Mouse (Mus musculus): ENCODE measurements around the gene Apbb2.

The Apbb2 gene

DNA sequence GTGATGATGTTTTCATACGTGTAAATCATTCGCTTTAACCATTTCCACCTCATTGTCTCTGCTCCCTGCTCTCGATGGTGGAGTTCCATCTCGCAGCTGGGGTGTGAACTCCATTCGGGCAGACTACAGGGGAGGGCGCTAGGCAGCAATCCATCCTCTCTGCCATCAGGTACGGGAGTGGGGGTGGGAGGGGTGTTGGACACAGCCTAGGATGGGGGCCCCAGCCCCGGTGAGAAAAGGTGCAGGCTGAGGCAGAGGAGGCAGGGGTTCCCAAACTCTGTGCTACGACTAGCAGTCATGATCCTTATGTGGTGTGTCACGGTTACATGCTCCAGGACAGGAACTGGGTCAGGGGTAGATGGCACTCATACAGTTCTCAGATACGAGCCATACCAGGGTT, 144.4 kb downstream of the Apbb2 start:
- DNase-seq (ENCODE audit: low read depth): no peak

DNA sequence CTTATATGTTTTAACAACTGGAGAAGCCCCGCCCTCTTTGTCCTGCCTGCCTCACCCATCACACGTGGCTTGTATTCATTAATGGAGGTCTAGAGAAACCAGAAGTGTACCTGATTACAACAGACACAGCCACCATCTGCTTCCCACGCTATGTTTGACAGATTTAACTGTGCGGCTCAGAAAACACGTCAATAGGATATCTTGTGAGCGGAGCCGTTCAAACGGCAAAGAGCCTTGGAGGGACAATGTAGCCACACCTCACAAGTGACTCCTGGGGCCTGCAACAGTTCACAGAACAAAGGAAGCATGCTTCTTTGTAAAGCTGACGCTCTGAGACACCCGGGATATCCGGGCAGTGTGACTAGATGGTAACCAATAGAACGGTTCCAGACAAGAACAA, 145.0 kb downstream of the Apbb2 start:
- no peak for DNase-seq (ENCODE audit: low read depth)

DNA sequence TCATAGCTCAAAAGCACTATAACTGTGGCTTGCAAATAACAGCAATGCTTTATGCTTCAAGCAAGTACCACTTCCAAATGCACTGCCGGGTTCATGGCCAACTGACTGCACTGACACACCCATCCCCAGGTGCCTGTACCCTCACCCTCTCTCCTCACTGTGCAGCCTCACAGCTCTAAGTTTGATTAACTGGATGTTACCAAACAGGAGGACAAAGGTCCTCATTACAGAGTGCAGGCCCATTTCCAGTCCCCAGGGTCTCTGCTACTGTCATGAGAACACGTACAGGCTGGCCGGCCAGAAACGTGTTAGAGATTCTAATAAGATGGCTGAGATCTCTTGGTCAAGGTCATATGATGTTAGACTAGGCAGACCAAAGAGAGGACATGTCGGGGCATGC, 147.7 kb downstream of the Apbb2 start:
- no peak for DNase-seq (ENCODE audit: low read depth)

DNA sequence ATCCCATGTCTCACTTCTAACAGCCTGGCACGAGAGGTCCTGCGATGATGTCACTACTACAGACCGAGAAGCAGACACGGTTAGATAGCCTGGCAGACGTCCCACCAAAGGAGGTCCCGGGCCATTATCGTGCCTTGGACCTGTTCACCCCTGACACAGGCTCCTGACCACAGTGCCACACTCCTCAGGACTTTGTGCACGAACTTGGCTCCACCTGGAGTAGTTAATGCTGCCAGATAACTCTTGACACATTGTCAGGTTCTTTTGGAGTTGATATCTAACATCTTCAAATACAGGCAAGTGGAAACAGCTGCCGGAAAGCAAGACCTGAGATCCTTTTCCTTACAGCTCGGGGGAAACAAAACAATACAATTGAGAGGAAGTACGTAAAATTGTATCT, 148.9 kb downstream of the Apbb2 start:
- DNase-seq (ENCODE audit: low read depth): no peak

DNA sequence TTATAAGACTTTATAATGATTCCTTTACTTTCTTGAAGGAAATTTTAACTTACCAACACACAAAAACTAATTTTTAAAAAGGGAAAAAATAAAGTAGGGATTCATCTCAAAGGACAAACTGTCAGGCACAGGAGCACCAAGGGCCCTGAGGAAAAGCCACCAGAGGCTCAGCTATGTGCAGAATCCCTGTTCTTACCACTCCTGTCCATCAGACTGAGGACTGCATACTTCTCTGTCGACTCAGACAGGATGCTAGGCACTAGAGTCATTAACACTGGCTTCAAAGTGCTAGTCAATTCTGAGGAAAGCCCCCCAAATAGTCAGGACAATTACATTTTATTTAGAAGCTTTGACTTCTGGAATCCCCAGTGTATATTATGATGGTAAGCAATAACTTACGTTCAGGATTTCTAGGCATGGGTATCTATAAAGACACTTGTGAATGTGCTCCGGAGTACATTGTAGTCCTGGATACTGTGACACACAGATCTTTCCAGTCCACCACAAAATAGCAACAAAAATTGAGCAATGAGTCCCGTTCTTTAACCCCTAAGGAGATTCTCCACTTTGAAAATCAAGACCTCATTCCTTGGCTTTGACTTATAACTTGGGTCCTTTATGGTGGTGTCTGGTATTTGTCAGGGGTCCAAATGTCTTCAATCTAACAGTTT, 150.1 kb downstream of the Apbb2 start:
- no peak for DNase-seq (ENCODE audit: low read depth)

DNA sequence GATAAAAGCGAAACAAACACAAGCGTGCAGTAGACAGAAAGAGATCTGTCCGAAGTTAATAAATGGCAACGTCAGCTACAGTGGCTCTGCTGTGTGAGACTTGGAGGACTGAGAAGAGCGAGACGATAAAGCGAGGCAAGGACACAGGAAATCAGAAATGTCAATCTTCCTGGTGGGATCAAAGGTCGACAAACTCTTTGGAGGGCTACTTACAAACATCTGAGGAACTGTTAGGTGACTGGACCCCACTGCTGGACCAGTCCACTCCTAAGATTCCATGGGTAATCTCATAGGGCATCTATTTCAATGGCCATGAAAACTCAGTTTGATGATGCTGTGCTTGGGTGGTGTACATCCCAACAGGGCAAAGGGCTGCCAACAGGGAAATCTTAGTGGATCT, 155.9 kb downstream of the Apbb2 start:
- DNase-seq (ENCODE audit: low read depth): no peak

DNA sequence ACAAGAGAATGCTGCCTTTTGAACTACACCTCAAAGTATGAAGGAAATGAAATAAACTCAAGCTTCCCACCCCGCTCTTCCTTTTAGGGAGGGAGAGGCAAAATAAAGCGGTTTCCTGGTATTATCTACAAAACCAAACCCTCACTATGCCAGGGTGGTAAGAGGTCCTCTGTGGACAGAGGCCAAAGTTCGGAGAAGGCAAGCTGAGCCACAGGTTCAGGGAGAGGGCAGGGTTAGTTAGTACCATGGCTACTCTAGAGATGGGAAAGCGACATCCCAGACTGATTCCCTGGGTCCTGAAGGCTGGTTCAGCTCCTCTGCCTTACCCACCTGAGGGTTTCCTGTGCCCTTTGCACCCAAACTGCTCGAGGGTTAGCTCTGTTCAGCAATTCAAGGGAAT, 159.7 kb downstream of the Apbb2 start:
- no peak for DNase-seq (ENCODE audit: low read depth)

DNA sequence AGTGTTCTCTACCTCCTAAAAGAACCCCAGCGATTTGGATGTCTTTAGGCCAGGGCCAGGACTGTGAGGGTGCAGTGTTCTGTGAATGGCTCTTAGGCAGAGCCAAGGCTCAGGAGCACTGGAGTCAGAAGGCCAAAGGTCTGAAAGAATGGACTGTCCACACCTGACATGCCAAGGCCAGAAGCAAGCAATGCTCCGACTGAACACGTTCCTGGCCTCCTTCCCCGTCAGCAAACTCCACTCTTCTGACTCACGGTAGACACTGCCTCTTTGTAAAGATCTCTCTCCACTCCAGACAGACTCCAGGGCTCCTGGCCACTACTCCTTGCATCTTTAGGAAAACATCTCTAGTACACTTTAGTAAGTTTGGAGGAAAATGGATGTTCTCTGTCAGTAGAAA, 163.3 kb downstream of the Apbb2 start:
- no peak for DNase-seq (ENCODE audit: low read depth)

DNA sequence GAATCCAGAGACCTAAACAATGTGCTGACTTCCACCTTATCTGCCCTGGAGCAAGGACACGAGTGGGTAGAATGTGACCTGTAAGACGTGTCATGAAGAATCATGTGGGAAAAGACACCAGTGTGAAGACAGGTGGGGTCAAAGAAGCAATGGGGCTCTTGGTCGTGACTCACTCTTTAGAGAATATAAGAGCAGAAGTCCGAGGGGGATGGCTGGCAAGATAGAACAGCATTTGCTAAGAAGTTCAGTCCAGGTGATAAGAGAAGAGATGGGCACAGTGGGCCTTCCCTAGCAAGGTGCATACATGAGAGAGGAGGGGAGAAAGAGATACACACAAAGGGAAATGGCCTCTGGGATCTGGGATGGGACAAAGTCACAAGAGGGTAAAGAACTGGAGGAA, 163.8 kb downstream of the Apbb2 start:
- no peak for DNase-seq (ENCODE audit: low read depth)

DNA sequence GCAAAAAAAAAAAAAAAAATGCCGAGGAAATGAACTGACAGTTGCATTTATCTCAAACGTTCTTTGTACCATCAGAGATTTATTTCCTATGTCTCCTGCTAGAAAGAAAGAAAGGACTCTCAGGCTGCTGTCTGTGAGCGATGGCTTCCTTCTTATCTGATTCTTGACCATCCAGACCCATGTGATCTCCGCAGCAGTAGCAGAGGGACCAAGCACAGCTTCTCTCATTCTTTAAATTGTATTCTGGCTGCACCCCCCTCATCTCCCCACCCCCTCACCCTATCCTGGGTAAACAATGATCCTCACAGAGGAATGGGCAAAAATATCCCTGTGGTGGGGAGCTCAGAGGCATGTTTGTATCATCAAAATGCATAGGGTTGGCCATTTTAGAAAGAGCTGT, 165.5 kb downstream of the Apbb2 start:
- DNase-seq (ENCODE audit: low read depth): no peak

DNA sequence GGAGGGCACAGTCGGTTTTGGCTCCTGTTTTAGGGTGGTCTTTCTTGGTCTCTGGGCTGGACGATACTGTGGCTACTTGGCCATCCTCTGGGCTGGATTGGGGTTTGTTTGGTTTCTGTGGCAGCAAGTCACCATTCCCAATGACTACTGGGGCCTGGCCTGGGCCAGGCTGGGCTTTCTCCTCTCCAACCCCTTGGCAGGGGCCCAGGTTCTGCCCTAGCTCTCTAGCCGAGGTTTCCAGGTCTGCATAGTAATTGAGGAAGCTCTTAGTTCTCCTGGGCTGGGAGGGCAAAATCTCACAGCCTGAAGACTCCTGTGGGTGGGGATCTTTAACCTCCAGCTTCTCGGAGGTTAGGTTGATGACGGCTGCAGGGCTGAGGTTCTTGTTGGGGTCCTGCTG, 167.0 kb downstream of the Apbb2 start:
- DNase-seq (ENCODE audit: low read depth): no peak

DNA sequence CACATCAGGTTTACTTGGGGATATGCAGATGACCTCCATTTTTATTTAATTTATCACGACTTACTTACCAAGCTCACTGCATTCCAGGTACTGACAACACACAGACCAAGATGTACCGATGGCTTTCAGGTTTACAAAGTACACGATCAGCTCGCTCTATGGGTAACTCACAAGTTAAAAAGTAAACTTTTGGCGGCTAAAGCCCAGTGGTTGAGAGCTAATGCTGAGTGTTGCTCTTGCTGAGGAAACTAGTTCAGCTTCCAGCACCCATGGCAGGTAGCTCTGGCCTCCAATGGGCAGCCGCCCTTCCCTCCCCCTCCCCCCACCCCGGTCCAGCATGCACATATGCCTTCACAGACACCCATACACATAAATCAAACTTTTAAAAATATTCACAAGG, 173.1 kb downstream of the Apbb2 start:
- DNase-seq (ENCODE audit: low read depth): no peak

DNA sequence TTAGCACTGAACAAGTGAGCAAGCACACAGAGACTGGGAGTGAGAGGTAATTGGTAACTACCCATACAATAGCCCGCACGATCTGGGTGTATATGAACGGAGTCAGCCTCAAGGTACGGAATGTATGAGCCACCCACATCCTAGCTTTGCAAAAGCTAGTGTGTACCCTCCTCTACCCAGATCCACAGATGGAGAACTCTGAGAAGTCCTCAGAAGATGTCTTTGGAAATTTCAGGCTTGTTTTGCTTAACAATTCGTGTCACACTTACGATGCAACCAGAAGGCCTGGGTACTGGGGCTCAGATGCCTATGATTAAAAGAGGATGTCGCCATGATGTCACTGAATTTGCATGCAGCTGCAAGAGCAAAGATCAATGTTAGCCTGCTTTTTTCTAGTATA, 176.3 kb downstream of the Apbb2 start:
- DNase-seq (ENCODE audit: low read depth): no peak

DNA sequence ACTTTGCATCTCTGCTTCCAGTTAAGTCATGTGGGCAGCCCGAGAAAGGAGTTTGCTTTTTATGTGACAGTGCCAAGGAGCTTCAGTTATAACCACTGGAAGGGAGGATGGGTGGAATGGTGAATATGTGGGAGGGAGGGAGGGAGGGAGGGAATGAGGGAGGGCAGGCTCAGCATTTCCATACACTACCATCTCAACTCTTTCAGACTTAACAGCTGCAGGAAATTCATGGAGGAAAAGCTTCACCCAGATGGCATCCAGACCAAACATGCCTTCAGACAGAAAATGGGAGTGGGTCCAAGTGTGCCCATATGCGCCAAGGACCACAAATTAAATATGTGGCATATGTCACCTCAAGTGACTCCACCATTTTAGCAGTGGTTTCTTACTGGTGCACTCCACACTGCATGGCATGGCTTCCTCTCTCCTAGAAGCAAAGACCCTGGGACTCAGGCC, 181.8 kb downstream of the Apbb2 start:
- DNase-seq (ENCODE audit: low read depth): peak; percentile 44

DNA sequence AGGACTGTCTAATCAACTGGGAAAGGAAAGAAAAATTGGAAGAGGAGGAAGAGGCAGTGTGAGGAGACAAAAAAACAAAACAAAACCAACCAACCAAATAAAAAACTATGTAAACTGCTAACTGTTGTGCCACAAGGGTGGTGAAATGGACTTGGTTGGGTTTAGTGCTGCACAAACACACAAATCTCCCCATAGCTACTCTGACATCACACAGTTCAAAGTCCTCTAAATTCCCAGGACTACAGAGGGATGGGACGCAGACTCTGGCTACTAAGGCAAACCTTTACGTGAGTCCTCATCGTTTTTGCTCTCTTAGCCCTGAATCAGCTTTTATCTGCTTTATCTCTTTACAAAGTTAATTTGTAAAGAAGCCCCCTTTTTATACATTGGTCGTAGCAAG, 183.4 kb downstream of the Apbb2 start:
- DNase-seq (ENCODE audit: low read depth): no peak

DNA sequence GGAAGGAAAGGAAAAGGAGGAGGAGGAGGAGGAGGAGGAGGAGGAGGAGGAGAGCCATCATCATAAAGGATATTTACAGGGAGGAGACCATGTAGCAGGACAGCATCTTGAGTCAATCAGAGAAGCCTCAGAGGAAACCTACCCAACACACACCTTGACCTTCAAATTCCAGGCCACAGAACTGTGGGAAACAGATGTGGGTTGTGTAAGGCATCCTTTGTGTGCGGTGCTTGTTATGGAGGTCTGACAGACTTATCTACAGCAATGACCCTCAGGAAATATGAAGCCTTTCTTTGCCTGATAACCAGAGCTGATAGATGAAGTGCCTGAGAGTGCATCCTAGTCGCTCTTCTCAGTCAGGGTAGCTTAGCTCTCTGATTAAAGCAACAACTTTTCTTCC, 189.5 kb downstream of the Apbb2 start:
- no peak for DNase-seq (ENCODE audit: low read depth)

DNA sequence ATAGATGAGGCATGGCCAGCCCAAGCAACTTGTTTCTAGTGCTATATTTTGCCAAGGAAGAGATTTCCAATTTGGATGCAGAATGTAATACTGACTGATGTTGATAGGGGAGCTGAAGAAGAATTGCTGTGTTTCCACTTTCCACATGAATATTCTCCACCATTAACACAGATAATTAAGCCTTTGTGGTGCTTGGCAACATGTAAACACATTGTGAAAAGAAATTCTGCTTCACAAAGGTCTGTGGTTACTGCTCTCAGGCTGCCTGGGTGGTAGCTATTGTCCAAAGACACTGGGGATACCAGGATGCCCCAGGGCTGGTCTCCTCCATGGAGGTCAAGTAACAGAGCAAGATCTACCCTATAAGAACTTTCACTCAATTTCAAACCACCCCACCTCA, 190.5 kb downstream of the Apbb2 start:
- DNase-seq (ENCODE audit: low read depth): no peak

DNA sequence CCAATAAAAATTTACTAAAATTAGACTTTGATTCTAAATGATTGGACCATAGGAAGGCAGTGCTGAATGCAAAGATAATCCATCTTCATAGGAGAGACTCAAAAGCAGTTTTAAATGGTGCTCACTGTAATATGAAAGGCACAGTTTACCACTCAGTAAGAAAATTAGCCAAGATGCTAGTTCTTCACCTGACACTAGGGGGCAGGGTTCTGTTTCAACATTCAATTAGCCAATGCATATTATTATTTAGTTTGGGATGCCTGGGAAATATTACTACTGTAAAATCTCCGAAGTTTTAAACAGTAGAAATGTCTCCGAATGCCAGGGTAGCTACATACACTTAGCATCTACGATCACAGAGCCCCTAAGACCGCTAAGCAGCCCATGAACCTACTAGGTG, 194.7 kb downstream of the Apbb2 start:
- DNase-seq (ENCODE audit: low read depth): peak; percentile 57

DNA sequence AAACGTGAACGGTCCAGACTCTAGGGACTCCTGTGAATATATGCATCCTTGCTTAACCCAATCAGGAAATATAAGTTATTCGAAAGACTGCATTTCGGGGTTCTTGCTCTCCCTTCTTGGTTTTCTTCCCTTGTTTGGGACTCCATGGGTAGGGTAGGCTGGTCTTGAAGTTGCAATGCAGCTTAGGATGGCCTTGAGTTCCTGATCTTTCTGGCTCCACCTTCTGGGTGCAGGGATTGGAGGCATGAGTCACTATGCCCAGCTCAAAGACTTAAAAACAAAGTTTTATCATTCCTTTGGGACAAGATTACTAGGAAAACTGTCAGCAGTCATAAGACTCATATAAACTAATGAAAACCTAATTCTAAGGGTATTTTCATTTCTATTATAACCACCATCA, 195.1 kb downstream of the Apbb2 start:
- DNase-seq (ENCODE audit: low read depth): peak; percentile 57

DNA sequence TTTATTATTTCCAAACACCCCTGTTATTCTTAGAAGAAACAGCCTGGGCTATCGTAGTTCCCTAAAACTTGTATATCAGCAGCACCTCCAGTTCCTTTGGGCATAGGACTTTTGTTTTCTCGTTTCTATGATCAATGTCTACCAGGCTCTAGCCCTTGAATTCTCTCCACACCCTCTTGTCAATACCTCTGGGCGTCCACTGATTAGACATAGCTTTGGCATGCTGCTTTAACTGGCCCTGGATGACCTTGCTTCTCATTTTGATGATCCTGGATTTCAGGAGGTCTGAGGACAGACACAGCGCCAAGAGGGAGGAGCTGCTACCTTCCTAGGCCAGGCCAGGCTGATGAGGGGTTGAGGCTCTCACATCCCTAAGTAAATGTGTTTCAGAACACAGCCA, 196.6 kb downstream of the Apbb2 start:
- DNase-seq (ENCODE audit: low read depth): no peak

DNA sequence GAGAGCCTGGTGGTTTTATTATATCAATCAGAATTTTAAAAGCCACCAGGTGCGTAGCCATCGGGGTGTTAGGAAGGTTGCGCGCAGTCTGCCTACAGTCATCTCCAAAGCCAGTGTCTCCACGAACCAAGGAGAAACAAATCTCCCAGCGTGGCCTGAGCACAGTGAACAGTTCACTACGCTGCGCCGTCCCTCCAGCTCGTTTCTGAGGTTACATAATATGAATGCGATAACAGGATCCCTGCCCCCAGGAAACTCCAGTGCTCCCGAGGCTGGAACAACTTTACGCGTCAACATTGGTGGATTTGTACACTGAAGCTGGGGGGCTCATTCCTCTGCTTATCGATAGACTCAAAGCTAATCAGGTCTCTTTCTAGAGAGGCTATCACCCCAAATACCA, 197.4 kb downstream of the Apbb2 start:
- DNase-seq (ENCODE audit: low read depth): no peak

DNA sequence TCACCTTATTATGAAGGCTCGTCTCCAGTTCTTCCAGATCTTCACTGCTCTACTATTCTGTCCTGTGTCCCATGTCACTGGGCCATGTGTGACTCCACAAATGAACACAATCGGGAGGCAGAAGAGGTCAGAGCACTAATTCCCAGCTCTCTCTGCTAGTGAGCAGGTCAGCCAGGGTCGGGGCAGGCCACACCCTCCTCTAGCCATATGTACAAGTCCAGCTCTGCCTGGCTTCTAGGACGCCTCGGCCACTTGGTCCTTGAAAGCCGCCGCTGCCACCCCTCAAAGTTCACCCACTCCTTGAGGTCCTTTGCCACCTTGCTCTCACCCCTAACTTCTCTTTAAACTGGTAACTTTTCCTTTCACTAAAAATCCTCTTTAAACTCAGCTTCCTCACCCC, 198.6 kb downstream of the Apbb2 start:
- no peak for DNase-seq (ENCODE audit: low read depth)

DNA sequence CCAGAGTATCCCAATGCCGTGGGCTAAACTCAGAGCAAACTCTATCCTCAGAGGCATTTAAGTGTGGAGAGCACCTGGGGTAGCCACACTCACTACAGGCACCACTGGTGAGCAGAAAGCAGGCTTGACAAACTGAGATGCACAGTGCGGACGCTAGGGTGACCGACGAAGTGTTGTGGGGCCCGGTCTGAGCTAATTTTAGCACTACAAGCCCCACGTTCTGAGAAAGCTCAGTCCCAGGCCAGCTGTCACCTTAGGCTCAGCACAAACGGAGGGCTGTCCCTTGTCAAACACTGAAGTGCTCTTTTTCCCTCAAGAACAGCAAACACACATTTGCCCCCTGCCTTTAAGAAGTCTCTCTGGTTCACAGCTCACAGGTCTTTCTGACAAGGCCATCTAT, 201.3 kb downstream of the Apbb2 start:
- no peak for DNase-seq (ENCODE audit: low read depth)

DNA sequence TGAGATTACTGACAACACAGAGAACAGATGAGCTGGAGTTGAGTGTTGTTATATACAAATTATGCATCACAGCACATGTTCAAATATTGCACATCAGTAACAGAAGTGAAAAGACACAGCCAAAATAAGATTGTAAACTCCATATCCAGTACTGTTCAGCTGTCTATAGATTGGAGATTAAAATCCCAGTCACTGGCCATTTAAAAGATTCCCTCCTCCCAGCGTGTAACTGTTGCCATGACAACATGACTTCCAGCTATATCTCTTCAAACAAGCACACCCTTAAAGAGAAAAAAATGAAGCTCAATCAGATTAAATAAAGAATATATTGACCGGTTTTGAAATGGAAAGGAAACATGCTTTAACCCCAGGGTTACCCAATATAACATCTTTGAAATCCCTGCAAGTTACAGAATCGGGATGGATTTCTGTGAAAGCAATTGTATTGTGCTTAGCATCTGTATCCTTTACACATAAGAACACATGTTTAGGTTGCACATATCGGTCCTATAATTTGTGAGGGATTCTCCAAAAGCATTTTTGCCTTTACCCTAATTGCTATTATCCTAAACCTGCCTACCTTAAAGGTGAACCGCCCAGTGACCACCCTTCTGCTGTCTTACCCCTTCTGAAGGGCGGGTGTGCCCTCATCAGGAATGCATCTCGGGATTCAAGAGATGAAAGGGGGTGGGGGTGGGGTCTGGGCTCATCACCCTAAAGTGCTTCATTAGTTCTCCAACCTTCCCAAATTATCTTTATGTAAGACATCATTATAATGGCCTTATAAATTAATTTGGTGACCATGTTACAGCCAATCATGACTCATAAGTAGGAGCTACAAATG, 202.7 kb downstream of the Apbb2 start:
- DNase-seq (ENCODE audit: low read depth): no peak
